Mouse (Mus musculus) hindbrain, embryonic 14.5 days (tissue): Measurements from ENCODE around the gene Ifnl3. TPM values are rescaled to one million over a fixed set of nuclear protein-coding genes. Genes with fewer than 3 reads are reported as not detected.
"Not testable (repeated sequence)": the region's sequence is repeated elsewhere in the genome, so short reads cannot be mapped to it uniquely, and the experiment has no call there.

Experiments
- ATAC-seq: fragments of 200-750 bp; cut with Nextera tagmentation; 2 replicates; pipeline ENCODE4 v1.8.0; 2017; ENCODE audit warnings: moderate number of reproducible peaks, mild to moderate bottlenecking, moderate TSS enrichment, moderate library complexity; ENCODE audit not compliant: low FRiP score
- DNase-seq: peaks from one replicate; pipeline ENCODE4 v3.0.0-alpha.2; 2015; ENCODE audit warnings: low spot score
- H3K27ac ChIP-seq: fragments of 300-500 bp; sonication (generic); 2 replicates; pipeline ENCODE4 v1.5.1; 2014; ENCODE audit warnings: mild to moderate bottlenecking, moderate library complexity
- H3K27me3 ChIP-seq: fragments of 300-500 bp; sonication (generic); 2 replicates; pipeline ENCODE4 v1.6.1; 2014; ENCODE audit warnings: mild to moderate bottlenecking, low read length, mixed read lengths; ENCODE audit not compliant: control insufficient read depth, insufficient read depth
- H3K36me3 ChIP-seq: fragments of 300-500 bp; sonication (generic); replicated peaks from 2 replicates; pipeline ENCODE4 v1.6.1; 2014; ENCODE audit not compliant: control insufficient read depth, insufficient read depth
- H3K4me1 ChIP-seq: fragments of 300-500 bp; sonication (generic); replicated peaks from 2 replicates; pipeline ENCODE4 v1.6.1; 2014; ENCODE audit warnings: antibody characterized with exemption, low read length, mixed read lengths; ENCODE audit not compliant: control insufficient read depth, insufficient read depth
- H3K4me2 ChIP-seq: fragments of 300-500 bp; sonication (generic); replicated peaks from 2 replicates; pipeline ENCODE4 v1.6.1; 2014; ENCODE audit warnings: mild to moderate bottlenecking, moderate library complexity
- H3K4me3 ChIP-seq: fragments of 300-500 bp; sonication (generic); replicated peaks from 2 replicates; pipeline ENCODE4 v1.5.1; 2014; ENCODE audit warnings: mild to moderate bottlenecking, low read length
- H3K9ac ChIP-seq: fragments of 300-500 bp; sonication (generic); 2 replicates; pipeline ENCODE4 v1.6.1; 2014
- H3K9me3 ChIP-seq: fragments of 300-500 bp; sonication (generic); 2 replicates; pipeline ENCODE4 v1.6.1; 2016; ENCODE audit warnings: low read length; ENCODE audit not compliant: control insufficient read depth
- WGBS: fragments of 180-500 bp; shearing (Covaris S2); extraction: QIAGEN DNeasy Blood & Tissue Kit; methylation state at CpG from one replicate; pipeline ENCODE4 v1.1.7; 2014; 5-methylcytosine and 5-hydroxymethylcytosine counted together
- polyA plus RNA-seq: library from polyadenylated mRNA; unstranded; fragments of >200 nt; fragmentation: Nextera tagmentation; extraction: Ambion mirVana; gene quantifications from 2 replicates; pipeline ENCODE4 v1.2.1, GENCODE M21; 2014

Ifnl3 gene
- polyA plus RNA-seq, 1 experiment from 2014 or later: not detected

GRCm38 (mm10) chr7:28495426-28495825 is 27.2 kb upstream of the Ifnl3 start:
- Histone ChIP-seq H3K4me2 (no peak overlapping the region), H3K27me3 (no peaks in the 10 kb centered on the region), H3K4me1 (no peaks in the 10 kb centered on the region), H3K4me3 (no peak overlapping the region), H3K9ac (peak overlapping the region; percentile 20; the same call in 1 of the 2 replicates), H3K9me3 (no peaks in the 10 kb centered on the region), H3K36me3 (no peaks in the 10 kb centered on the region), H3K27ac (no peak overlapping the region)
- ATAC-seq: no peak
- DNase-seq: peak; percentile 35
- WGBS: 64% methylated on average over 11 of the region's 11 CpGs

- Histone ChIP-seq H3K9me3 (0 out of 2 replicates have a peak, but pooled peaks cover 6% of the 10 kb centered on the region), H3K36me3 (no peaks in the 10 kb centered on the region), H3K4me3 (no peak overlapping the region), H3K4me2 (no peak overlapping the region), H3K27me3 (no peaks in the 10 kb centered on the region), H3K27ac (no peak overlapping the region), H3K9ac (no peak overlapping the region), H3K4me1 (no peaks in the 10 kb centered on the region)
- DNase-seq (no peak), ATAC-seq (no peak)
- WGBS: 8% methylated on average over 5 of the region's 5 CpGs
Measured at GRCm38 (mm10) chr7:28505585-28505984, 17.1 kb upstream of the Ifnl3 start.

GRCm38 (mm10) chr7:28509121-28509520 is 13.5 kb upstream of the Ifnl3 start:
- H3K9ac ChIP-seq: not testable (repeated sequence)

GRCm38 (mm10) chr7:28510405-28510974 is 12.1 kb upstream of the Ifnl3 start, which contains the start of gene Ifnl2:
TSS of gene Ifnl2 (minus strand) at chr7:28510455.
- not testable (repeated sequence) for H3K4me3 ChIP-seq, H3K9ac ChIP-seq, H3K9me3 ChIP-seq, H3K4me1 ChIP-seq, H3K27ac ChIP-seq, DNase-seq, H3K4me2 ChIP-seq, H3K27me3 ChIP-seq, ATAC-seq, H3K36me3 ChIP-seq
- WGBS: 67% methylated on average over 8 of the region's 8 CpGs

More at GRCm38 (mm10) chr7:28509121-28509520, 13.5 kb upstream of the Ifnl3 start:
- not testable (repeated sequence) for H3K27ac ChIP-seq, H3K4me2 ChIP-seq, H3K27me3 ChIP-seq, DNase-seq, H3K36me3 ChIP-seq, ATAC-seq, H3K4me1 ChIP-seq, H3K9me3 ChIP-seq, H3K4me3 ChIP-seq
- 63% methylated on average over 1 of the region's 2 CpGs for WGBS

GRCm38 (mm10) chr7:28511441-28511840 is 11.2 kb upstream of the Ifnl3 start:
- H3K4me2 ChIP-seq: no peak overlapping the region
- H3K9ac ChIP-seq: no peak overlapping the region
- 77% methylated on average over 8 of the region's 8 CpGs for WGBS
- no peak overlapping the region for H3K27ac ChIP-seq
- no peaks in the 10 kb centered on the region for H3K4me1 ChIP-seq
- H3K36me3 ChIP-seq: no peaks in the 10 kb centered on the region
- DNase-seq (no peak), ATAC-seq (no peak)
- H3K4me3 ChIP-seq: no peak overlapping the region
- H3K27me3 ChIP-seq: no peaks in the 10 kb centered on the region
- H3K9me3 ChIP-seq: no peaks in the 10 kb centered on the region

- no peaks in the 10 kb centered on the region for H3K9me3 ChIP-seq
- 12% methylated on average over 19 of the region's 19 CpGs for WGBS
- H3K4me3 ChIP-seq: no peak overlapping the region
- no peaks in the 10 kb centered on the region for H3K27me3 ChIP-seq
- H3K27ac ChIP-seq: no peak overlapping the region
- no peak overlapping the region for H3K4me2 ChIP-seq
- ATAC-seq: no peak
- H3K36me3 ChIP-seq: no peaks in the 10 kb centered on the region
- H3K4me1 ChIP-seq: no peaks in the 10 kb centered on the region
- peak; percentile 50 for DNase-seq
- H3K9ac ChIP-seq: no peak overlapping the region
Measured at GRCm38 (mm10) chr7:28527922-28528719, 5.5 kb downstream of the Ifnl3 start.

- H3K4me1 ChIP-seq: no peaks in the 10 kb centered on the region
- 73% methylated on average over 8 of the region's 8 CpGs for WGBS
- no peak for ATAC-seq
- H3K4me3 ChIP-seq: no peak overlapping the region
- H3K9me3 ChIP-seq: no peaks in the 10 kb centered on the region
- H3K27me3 ChIP-seq: no peaks in the 10 kb centered on the region
- no peaks in the 10 kb centered on the region for H3K36me3 ChIP-seq
- no peak overlapping the region for H3K27ac ChIP-seq
- no peak overlapping the region for H3K9ac ChIP-seq
- no peak for DNase-seq
- no peak overlapping the region for H3K4me2 ChIP-seq
Measured at GRCm38 (mm10) chr7:28532005-28532404, 9.4 kb downstream of the Ifnl3 start.

GRCm38 (mm10) chr7:28538886-28539285 is 16.2 kb downstream of the Ifnl3 start:
- H3K4me1 ChIP-seq, ATAC-seq, H3K27ac ChIP-seq, DNase-seq, H3K9ac ChIP-seq, H3K36me3 ChIP-seq, H3K4me3 ChIP-seq, H3K4me2 ChIP-seq, H3K9me3 ChIP-seq, H3K27me3 ChIP-seq: not testable (repeated sequence)
- 92% methylated on average over 6 of the region's 6 CpGs for WGBS

GRCm38 (mm10) chr7:28540526-28540925 is 17.9 kb downstream of the Ifnl3 start, which contains the start of gene Sycn:
TSS of gene Sycn (plus strand) at chr7:28540885.
- no peak within 1 kb of the TSS for H3K27ac ChIP-seq
- H3K4me2 ChIP-seq: no peak within 1 kb of the TSS
- no peak within 1 kb of the TSS for H3K4me3 ChIP-seq
- H3K9ac ChIP-seq: no peak within 1 kb of the TSS
- no peak for ATAC-seq
- 0 out of 2 replicates have a peak, but pooled peaks cover 4% of the 10 kb centered on the region for H3K4me1 ChIP-seq
- WGBS: 85% methylated on average over 4 of the region's 4 CpGs
- DNase-seq: no peak
- H3K36me3 ChIP-seq: no peaks in the 10 kb centered on the region
- peaks cover 18% of the 10 kb centered on the region for H3K27me3 ChIP-seq
- no peaks in the 10 kb centered on the region for H3K9me3 ChIP-seq
